Mouse (Mus musculus) E14TG2a.4 (cell line): Measurements from ENCODE around the gene Dvl2.

ENCODE experiments used
- CTCF ChIP-seq: conservative IDR thresholded peaks from 2 replicates; pipeline ENCODE4 v1.5.1; 2014; ENCODE audit warnings: low read length
- NANOG ChIP-seq: IDR thresholded peaks from 2 replicates; pipeline ENCODE4 v1.6.1; 2014; ENCODE audit warnings: borderline replicate concordance, low read length, mixed read lengths

GRCm38 (mm10) chr11:69995391-69995960 is 4.9 kb upstream of the Dvl2 start, which contains the start of gene Phf23:
- TF ChIP-seq CTCF, result no peak
- no peak for TF ChIP-seq NANOG
